Mouse (Mus musculus): ENCODE measurements around the gene Cbx4.

DNA sequence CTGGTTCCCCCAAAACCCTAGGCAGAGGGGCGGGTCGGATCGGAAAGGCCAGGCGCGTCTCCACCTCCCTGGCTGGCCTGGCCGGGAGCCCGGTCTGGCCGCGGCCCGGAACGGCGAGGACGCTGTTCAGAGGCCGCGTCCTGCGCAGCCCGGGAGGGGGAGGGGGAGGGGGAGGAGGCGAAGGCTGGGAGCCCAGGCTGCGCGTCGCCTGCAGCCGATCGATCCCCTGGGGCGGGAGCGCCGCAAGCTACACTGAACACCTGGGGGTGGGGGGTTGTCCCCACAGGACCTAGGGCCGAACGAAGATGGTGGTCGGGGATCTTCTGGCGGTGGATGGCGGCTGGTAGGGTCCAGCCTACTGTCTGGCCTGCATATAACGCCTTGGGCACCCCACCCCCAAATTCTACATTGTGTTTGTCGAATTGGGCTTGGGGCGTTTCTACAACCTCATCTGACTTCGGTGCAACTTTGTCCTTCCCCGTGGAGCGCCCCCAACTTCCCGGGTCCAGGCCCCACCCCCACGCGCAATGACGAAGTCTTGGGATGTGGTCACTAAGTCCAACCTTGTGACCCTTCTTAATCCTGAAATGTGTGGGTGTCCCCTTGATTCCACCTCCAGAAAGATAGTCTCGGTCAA, 5.1 kb upstream of the Cbx4 start:
- TF ChIP-seq CTCF (IDR thresholded peaks at IDR 0.05; ENCODE audit: low read depth) (no peak), EP300 (IDR thresholded peaks at IDR 0.05; ENCODE audit: low read depth) (no peak)

Data from heart, postnatal 0 days (tissue).